Mouse (Mus musculus) gastrocnemius, postnatal 36 days (tissue): ENCODE data around the gene Rad54l2. TPM values are rescaled to one million over a fixed set of nuclear protein-coding genes. Genes with fewer than 3 reads are reported as not detected.

ENCODE experiments used
- total RNA-seq, 2 experiments: library from RNA; stranded (reverse); gene quantifications; 2 replicates each; pipeline ENCODE4 v1.2.3; 2021

Gene Rad54l2
- total RNA-seq, 2 experiments from 2014 or later, result 5.5 to 5.7 TPM

Other genes starting within 250 kb of the Rad54l2 start
- gene Iqcf3, start 227.6 kb downstream of the Rad54l2 start, total RNA-seq, result not detected
- not detected for gene Iqcf4, start 218.2 kb downstream of the Rad54l2 start, total RNA-seq
- not detected for gene Iqcf6, start 162.6 kb downstream of the Rad54l2 start, total RNA-seq
- gene Grm2, start 133.1 kb downstream of the Rad54l2 start, total RNA-seq, result not detected
- 10 to 100 TPM; 26.0 to 27.3 TPM for gene Tex264, start 103.3 kb downstream of the Rad54l2 start, total RNA-seq
- 10 to 100 TPM; 12.2 to 12.7 TPM for gene Dcaf1, start 32.7 kb upstream of the Rad54l2 start, total RNA-seq
- gene Rbm15b, start 98.2 kb upstream of the Rad54l2 start, total RNA-seq, result 1 to 10 TPM; 5.0 to 5.2 TPM
- 10 to 100 TPM; 38.1 to 41.5 TPM for gene Manf, start 102.8 kb upstream of the Rad54l2 start, total RNA-seq